Mouse (Mus musculus) liver, embryonic 14.5 days (tissue): ENCODE data around the gene Vegfa. TPM values are rescaled to one million over a fixed set of nuclear protein-coding genes. Genes with fewer than 3 reads are reported as not detected.

Experiments
- ATAC-seq: fragments of 200-750 bp; cut with Nextera tagmentation; 2 replicates; pipeline ENCODE4 v1.8.0; 2017; ENCODE audit warnings: moderate number of reproducible peaks, mild to moderate bottlenecking, moderate library complexity; ENCODE audit not compliant: insufficient read depth
- DNase-seq, 3 experiments: peaks; one replicate each; pipeline ENCODE4 v3.0.0-alpha.2; 2012 to 2013; ENCODE audit warnings: low read depth in 3 of 3, low spot score in 3 of 3
- H3K27ac ChIP-seq: fragments of 300-500 bp; sonication (generic); 2 replicates; pipeline ENCODE4 v1.5.1; 2014; ENCODE audit warnings: moderate library complexity, mild to moderate bottlenecking, control low read depth, inconsistent platforms
- H3K27me3 ChIP-seq: fragments of 300-500 bp; sonication (generic); 2 replicates; pipeline ENCODE4 v1.6.1; 2014; ENCODE audit warnings: mild to moderate bottlenecking, low read length, moderate library complexity; ENCODE audit not compliant: control insufficient read depth, insufficient read depth
- H3K36me3 ChIP-seq: fragments of 300-500 bp; sonication (generic); replicated peaks from 2 replicates; pipeline ENCODE4 v1.6.1; 2014; ENCODE audit warnings: low read depth; ENCODE audit not compliant: control insufficient read depth, insufficient read depth
- H3K4me1 ChIP-seq, 2 experiments: fragments of 200-500 bp in 1 of 2; fragments of 300-500 bp in 1 of 2; sonication (generic) in 1 of 2; replicated peaks; 2 replicates each; pipeline ENCODE4 v1.6.1; 2012 to 2014; ENCODE audit warnings: antibody characterized with exemption in 1 of 2, inconsistent platforms in 1 of 2, low read length in 1 of 2; ENCODE audit not compliant: control insufficient read depth in 2 of 2, insufficient read depth in 2 of 2
- H3K4me2 ChIP-seq: fragments of 300-500 bp; sonication (generic); 2 replicates; pipeline ENCODE4 v1.6.1; 2014; ENCODE audit warnings: low read depth, mild to moderate bottlenecking, control low read depth, moderate library complexity
- H3K4me3 ChIP-seq, 2 experiments: fragments of 200-500 bp in 1 of 2; fragments of 300-500 bp in 1 of 2; sonication (generic) in 1 of 2; 2 replicates each; pipeline ENCODE4 v1.5.1; 2012 to 2014; ENCODE audit warnings: low read depth in 2 of 2, low read length in 2 of 2, mild to moderate bottlenecking in 2 of 2, control low read depth in 1 of 2, inconsistent platforms in 1 of 2, moderate library complexity in 1 of 2; ENCODE audit not compliant: insufficient read depth in 1 of 2
- H3K9ac ChIP-seq: fragments of 300-500 bp; sonication (generic); replicated peaks from 2 replicates; pipeline ENCODE4 v1.6.1; 2014; ENCODE audit warnings: mild to moderate bottlenecking, control low read depth, moderate library complexity
- H3K9me3 ChIP-seq: fragments of 300-500 bp; sonication (generic); 2 replicates; pipeline ENCODE4 v1.6.1; 2016; ENCODE audit warnings: low read length, mixed read lengths; ENCODE audit not compliant: control insufficient read depth
- CTCF ChIP-seq: IDR thresholded peaks from 2 replicates; pipeline ENCODE4 v1.5.1; 2016; ENCODE audit warnings: antibody characterized with exemption, low read depth, control low read depth
- EP300 ChIP-seq: IDR thresholded peaks from 2 replicates; pipeline ENCODE4 v1.6.1; 2016; ENCODE audit warnings: antibody characterized with exemption, low read depth
- WGBS: fragments of 180-500 bp; shearing (Covaris S2); extraction: QIAGEN DNeasy Blood & Tissue Kit; methylation state at CpG from one replicate; pipeline ENCODE4 v1.1.7; 2014; ENCODE audit not compliant: insufficient replicate concordance; 5-methylcytosine and 5-hydroxymethylcytosine counted together
- polyA plus RNA-seq, 2 experiments: library from polyadenylated mRNA; depleted of rRNA in 1 of 2; stranded (reverse) in 1 of 2; unstranded in 1 of 2; fragments of >200 nt; fragmentation: Nextera tagmentation in 1 of 2; extraction: Ambion mirVana in 1 of 2; gene quantifications; 2 replicates each; pipeline versions ENCODE4 v1.2.1 to v1.2.3; 2012 to 2014

Gene Vegfa
- polyA plus RNA-seq, 2 experiments: 1.2 to 33.9 TPM

- H3K4me3 ChIP-seq: no peak overlapping the region
- no peaks in the 10 kb centered on the region for H3K27me3 ChIP-seq
- 66% methylated on average over 6 of the region's 6 CpGs for WGBS
- H3K27ac ChIP-seq: no peak overlapping the region
- H3K9ac ChIP-seq: no peak overlapping the region
- no peaks in the 10 kb centered on the region for H3K36me3 ChIP-seq
- no peaks in the 10 kb centered on the region for H3K9me3 ChIP-seq
- ATAC-seq (no peak), DNase-seq (no peak)
- TF ChIP-seq EP300: no peak
- no peak for TF ChIP-seq CTCF
- H3K4me1 ChIP-seq: peaks cover 17 to 37% of the 10 kb centered on the region in 2 experiments
- no peak overlapping the region for H3K4me2 ChIP-seq
These were observed 60.4 kb downstream of the Vegfa start for GRCm38 (mm10) chr17:45971800-45972199.

GRCm38 (mm10) chr17:45970741-45971550, 61.2 kb downstream of the Vegfa start:
- H3K27ac ChIP-seq: no peak overlapping the region

GRCm38 (mm10) chr17:45969596-45969995, 62.6 kb downstream of the Vegfa start:
- H3K4me2 ChIP-seq: no peak overlapping the region
- no peaks in the 10 kb centered on the region for H3K9me3 ChIP-seq
- no peaks in the 10 kb centered on the region for H3K36me3 ChIP-seq
- no peak overlapping the region for H3K4me3 ChIP-seq
- DNase-seq (no peak), ATAC-seq (no peak)
- no peak overlapping the region for H3K9ac ChIP-seq
- H3K27ac ChIP-seq: no peak overlapping the region
- WGBS: 54% methylated on average over 8 of the region's 8 CpGs
- H3K27me3 ChIP-seq: no peaks in the 10 kb centered on the region
- TF ChIP-seq EP300 (no peak), CTCF (no peak)
- peaks cover 17 to 37% of the 10 kb centered on the region in 2 experiments for H3K4me1 ChIP-seq

More at GRCm38 (mm10) chr17:45970741-45971550, 61.2 kb downstream of the Vegfa start:
- no peak overlapping the region for H3K4me3 ChIP-seq
- no peaks in the 10 kb centered on the region for H3K36me3 ChIP-seq
- no peaks in the 10 kb centered on the region for H3K27me3 ChIP-seq
- peaks cover 17 to 37% of the 10 kb centered on the region in 2 experiments for H3K4me1 ChIP-seq
- no peaks in the 10 kb centered on the region for H3K9me3 ChIP-seq
- ATAC-seq: peak; percentile 66; the same call in 1 of the 2 replicates
- peak overlapping the region; percentile 45 for H3K4me2 ChIP-seq
- TF ChIP-seq CTCF (no peak), EP300 (no peak)
- H3K9ac ChIP-seq: peak overlapping the region; percentile 9; the same call in 1 of the 2 replicates
- WGBS: 51% methylated on average over 17 of the region's 17 CpGs
- peak in 1 of 3 experiments; percentile 33 for DNase-seq

GRCm38 (mm10) chr17:45968341-45968740, 63.8 kb downstream of the Vegfa start:
- Histone ChIP-seq H3K4me3 (no peak overlapping the region), H3K27ac (no peak overlapping the region), H3K4me2 (no peak overlapping the region), H3K36me3 (no peaks in the 10 kb centered on the region), H3K27me3 (no peaks in the 10 kb centered on the region), H3K9ac (no peak overlapping the region), H3K4me1 (peaks cover 14 to 25% of the 10 kb centered on the region in 2 experiments), H3K9me3 (no peaks in the 10 kb centered on the region)
- 64% methylated on average over 11 of the region's 11 CpGs for WGBS
- DNase-seq (no peak), ATAC-seq (no peak)
- TF ChIP-seq CTCF (no peak), EP300 (no peak)

Other genes with a start within 250 kb of the Vegfa start
- gene Mrps18a, start 78.6 kb upstream of the Vegfa start, polyA plus RNA-seq (2012; rRNA removed): 22.8 and 29.7 TPM in 2 replicates
- gene Mrps18a, start 78.6 kb upstream of the Vegfa start, polyA plus RNA-seq (2014; fragmentation: Nextera tagmentation; extraction: Ambion mirVana): 65.2 and 68.5 TPM in 2 replicates
- 0.39 and 0.63 TPM in 2 replicates for gene Rsph9, start 111.8 kb upstream of the Vegfa start, polyA plus RNA-seq (2012; rRNA removed)
- 0.71 and 0.77 TPM in 2 replicates for gene Rsph9, start 111.8 kb upstream of the Vegfa start, polyA plus RNA-seq (2014; fragmentation: Nextera tagmentation; extraction: Ambion mirVana)
- 25.3 and 25.6 TPM in 2 replicates for gene Mad2l1bp, start 121.2 kb upstream of the Vegfa start, polyA plus RNA-seq (2012; rRNA removed)
- 36.0 and 37.2 TPM in 2 replicates for gene Mad2l1bp, start 121.2 kb upstream of the Vegfa start, polyA plus RNA-seq (2014; fragmentation: Nextera tagmentation; extraction: Ambion mirVana)
- 81.0 and 98.3 TPM in 2 replicates for gene Gtpbp2, start 128.7 kb upstream of the Vegfa start, polyA plus RNA-seq (2012; rRNA removed)
- 18.2 and 20.7 TPM in 2 replicates for gene Gtpbp2, start 128.7 kb upstream of the Vegfa start, polyA plus RNA-seq (2014; fragmentation: Nextera tagmentation; extraction: Ambion mirVana)
- 7.7 and 9.7 TPM in 2 replicates for gene Polh, start 170.3 kb upstream of the Vegfa start, polyA plus RNA-seq (2012; rRNA removed)
- 7.8 and 9.5 TPM in 2 replicates for gene Polh, start 170.3 kb upstream of the Vegfa start, polyA plus RNA-seq (2014; fragmentation: Nextera tagmentation; extraction: Ambion mirVana)
- 12.8 and 15.3 TPM in 2 replicates for gene Xpo5, start 170.4 kb upstream of the Vegfa start, polyA plus RNA-seq (2012; rRNA removed)
- gene Xpo5, start 170.4 kb upstream of the Vegfa start, polyA plus RNA-seq (2014; fragmentation: Nextera tagmentation; extraction: Ambion mirVana): 17.9 and 19.1 TPM in 2 replicates
- 29.7 and 40.8 TPM in 2 replicates for gene Polr1c, start 215.7 kb upstream of the Vegfa start, polyA plus RNA-seq (2012; rRNA removed)
- gene Polr1c, start 215.7 kb upstream of the Vegfa start, polyA plus RNA-seq (2014; fragmentation: Nextera tagmentation; extraction: Ambion mirVana): 37.3 and 42.5 TPM in 2 replicates
- gene Yipf3, start 215.7 kb upstream of the Vegfa start, polyA plus RNA-seq (2012; rRNA removed): 22.4 and 23.2 TPM in 2 replicates
- gene Yipf3, start 215.7 kb upstream of the Vegfa start, polyA plus RNA-seq (2014; fragmentation: Nextera tagmentation; extraction: Ambion mirVana): 38.1 and 42.5 TPM in 2 replicates
- 0.11 and 0.17 TPM in 2 replicates for gene Lrrc73, start 221.2 kb upstream of the Vegfa start, polyA plus RNA-seq (2012; rRNA removed)
- 0.08 TPM in 1 of 2 replicates, not detected in the other for gene Lrrc73, start 221.2 kb upstream of the Vegfa start, polyA plus RNA-seq (2014; fragmentation: Nextera tagmentation; extraction: Ambion mirVana)